Mouse (Mus musculus) midbrain, embryonic 13.5 days (tissue): ENCODE results near the gene Ppil1. TPM values are rescaled to one million over a fixed set of nuclear protein-coding genes. Genes with fewer than 3 reads are reported as not detected.

Source experiments
- ATAC-seq: fragments of 200-750 bp; cut with Nextera tagmentation; 2 replicates; pipeline ENCODE4 v1.8.0; 2017; ENCODE audit warnings: mild to moderate bottlenecking, moderate TSS enrichment, moderate library complexity
- H3K27ac ChIP-seq: fragments of 300-500 bp; sonication (generic); 2 replicates; pipeline ENCODE4 v1.5.1; 2015; ENCODE audit warnings: inconsistent platforms, mild to moderate bottlenecking, moderate library complexity
- H3K27me3 ChIP-seq: fragments of 300-500 bp; sonication (generic); 2 replicates; pipeline ENCODE4 v1.6.1; 2015; ENCODE audit warnings: mild to moderate bottlenecking, inconsistent platforms
- H3K36me3 ChIP-seq: fragments of 300-500 bp; sonication (generic); 2 replicates; pipeline ENCODE4 v1.6.1; 2015; ENCODE audit warnings: mild to moderate bottlenecking, inconsistent platforms
- H3K4me1 ChIP-seq: fragments of 300-500 bp; sonication (generic); replicated peaks from 2 replicates; pipeline ENCODE4 v1.6.1; 2015; ENCODE audit warnings: inconsistent platforms
- H3K4me2 ChIP-seq: fragments of 300-500 bp; sonication (generic); replicated peaks from 2 replicates; pipeline ENCODE4 v1.6.1; 2015; ENCODE audit warnings: moderate library complexity, mild to moderate bottlenecking, inconsistent platforms
- H3K4me3 ChIP-seq: fragments of 300-500 bp; sonication (generic); replicated peaks from 2 replicates; pipeline ENCODE4 v1.5.1; 2015; ENCODE audit warnings: mild to moderate bottlenecking, inconsistent platforms
- H3K9ac ChIP-seq: fragments of 300-500 bp; sonication (generic); replicated peaks from 2 replicates; pipeline ENCODE4 v1.6.1; 2015; ENCODE audit warnings: mild to moderate bottlenecking, inconsistent platforms
- H3K9me3 ChIP-seq: fragments of 300-500 bp; sonication (generic); 2 replicates; pipeline ENCODE4 v1.6.1; 2016; ENCODE audit warnings: mild to moderate bottlenecking, inconsistent platforms
- WGBS: fragments of 180-500 bp; shearing (Covaris S2); methylation state at CpG from one replicate; pipeline ENCODE4 v1.1.7; 2015; 5-methylcytosine and 5-hydroxymethylcytosine counted together
- polyA plus RNA-seq: library from polyadenylated mRNA; unstranded; fragments of >200 nt; fragmentation: Nextera tagmentation; extraction: Ambion mirVana; gene quantifications from 2 replicates; pipeline ENCODE4 v1.2.1, GENCODE M21; 2015

Ppil1 gene
- polyA plus RNA-seq, 1 experiment from 2014 or later = 128 TPM

DNA sequence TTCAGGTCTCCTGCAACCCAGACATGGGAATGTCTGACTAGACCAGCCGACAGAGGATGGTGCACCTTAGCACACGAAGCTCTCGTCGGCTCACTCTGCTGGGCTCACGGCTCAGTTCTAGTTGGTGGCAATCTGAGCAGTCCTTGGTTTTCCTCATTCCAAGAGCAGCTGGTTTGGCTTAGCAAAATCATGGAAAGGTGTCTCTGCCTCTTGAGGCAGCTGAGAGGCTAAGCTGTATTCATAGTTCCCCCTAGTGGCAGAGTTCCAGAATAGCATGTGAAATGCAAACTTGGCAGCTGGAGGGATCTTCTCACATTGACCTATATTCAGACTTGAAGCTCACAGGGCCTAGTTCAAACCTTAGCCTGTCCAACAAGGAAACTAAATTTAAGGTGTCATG lies 17.4 kb downstream of the Ppil1 start:
- Histone ChIP-seq H3K27me3 (no peaks in the 10 kb centered on the region), H3K4me3 (no peak overlapping the region), H3K9ac (no peak overlapping the region), H3K27ac (0 out of 2 replicates have a peak overlapping the region, but pooled peaks have one; percentile 84), H3K36me3 (peaks cover 29% of the 10 kb centered on the region), H3K9me3 (no peaks in the 10 kb centered on the region), H3K4me1 (peaks cover 46% of the 10 kb centered on the region), H3K4me2 (no peak overlapping the region)
- ATAC-seq = peak; percentile 37
- 23% methylated on average over 5 of the region's 5 CpGs for WGBS

DNA sequence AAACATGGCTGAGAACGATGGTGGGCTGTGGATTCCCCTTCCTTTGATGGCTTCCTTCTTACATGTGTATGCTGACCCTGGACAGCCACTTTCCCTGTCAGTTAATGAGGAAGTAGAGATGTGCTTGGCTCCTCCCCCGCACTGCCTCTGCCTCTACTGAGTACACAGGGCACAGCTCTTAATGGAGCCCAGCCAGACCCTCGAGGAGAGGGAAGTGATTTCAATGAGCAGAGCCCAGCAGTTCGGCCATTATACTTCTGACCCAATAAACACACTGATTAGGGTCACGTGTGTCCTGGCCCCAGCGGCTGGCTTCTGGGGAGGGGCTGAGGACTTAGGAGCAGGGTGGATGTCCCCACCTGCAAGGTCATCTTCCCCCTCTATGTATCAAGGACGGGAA lies 18.3 kb downstream of the Ppil1 start:
- Histone ChIP-seq H3K36me3 (peaks cover 20% of the 10 kb centered on the region), H3K9ac (0 out of 2 replicates have a peak overlapping the region, but pooled peaks have one; percentile 40), H3K9me3 (no peaks in the 10 kb centered on the region), H3K4me3 (no peak overlapping the region), H3K27me3 (no peaks in the 10 kb centered on the region), H3K4me1 (peaks cover 45% of the 10 kb centered on the region), H3K27ac (peak overlapping the region; percentile 84), H3K4me2 (no peak overlapping the region)
- WGBS = 26% methylated on average over 7 of the region's 7 CpGs
- ATAC-seq = 0 out of 2 replicates have a peak, but pooled peaks have one; percentile 19

DNA sequence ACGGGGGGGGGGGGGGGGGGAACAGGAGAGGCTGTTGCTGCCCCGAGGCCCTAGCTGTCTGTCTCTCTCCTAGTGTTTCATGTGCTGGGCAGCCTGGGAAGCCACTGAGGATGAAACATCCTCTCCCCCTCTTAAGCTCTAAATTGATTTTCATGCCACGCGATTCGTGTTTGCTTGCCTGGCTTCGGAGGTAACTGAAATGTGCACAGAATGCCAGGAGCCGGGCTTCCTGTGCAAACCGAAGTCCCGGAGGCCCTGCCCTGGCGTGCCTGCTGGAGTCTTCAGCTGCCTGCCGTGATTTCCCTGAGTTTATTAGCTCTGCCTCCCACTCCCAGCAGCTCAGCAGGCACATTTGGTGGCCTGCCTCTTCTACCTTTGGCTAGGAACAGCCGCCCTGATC lies 19.1 kb downstream of the Ppil1 start:
- H3K27ac ChIP-seq = peak overlapping the region; percentile 84
- no peaks in the 10 kb centered on the region for H3K9me3 ChIP-seq
- no peaks in the 10 kb centered on the region; the same call in 1 of the 2 replicates for H3K27me3 ChIP-seq
- peak; percentile 28 for ATAC-seq
- WGBS = 15% methylated on average over 11 of the region's 12 CpGs
- H3K36me3 ChIP-seq = peaks cover 12% of the 10 kb centered on the region
- H3K4me1 ChIP-seq = peaks cover 45% of the 10 kb centered on the region
- H3K4me3 ChIP-seq = no peak overlapping the region
- peak overlapping the region; percentile 11; the same call in 1 of the 2 replicates for H3K4me2 ChIP-seq
- peak overlapping the region; percentile 40; the same call in 1 of the 2 replicates for H3K9ac ChIP-seq

GRCm38 (mm10) chr17:29238421-29238945 lies 25.5 kb downstream of the Ppil1 start:
- Histone ChIP-seq H3K4me1 (peaks cover 43% of the 10 kb centered on the region), H3K27me3 (peaks cover 30% of the 10 kb centered on the region), H3K36me3 (no peaks in the 10 kb centered on the region), H3K4me2 (peak overlapping the region; percentile 99), H3K9ac (peak overlapping the region; percentile 73), H3K4me3 (peak overlapping the region; percentile 61), H3K9me3 (no peaks in the 10 kb centered on the region), H3K27ac (peak overlapping the region; percentile 26; the same call in 1 of the 2 replicates)
- peak; percentile 38 for ATAC-seq
- 2% methylated on average over 23 of the region's 23 CpGs for WGBS

- H3K9me3 ChIP-seq = no peaks in the 10 kb centered on the region
- peaks cover 32% of the 10 kb centered on the region for H3K27me3 ChIP-seq
- peaks cover 39% of the 10 kb centered on the region for H3K4me1 ChIP-seq
- peak; percentile 74 for ATAC-seq
- WGBS = 1% methylated on average over 66 of the region's 73 CpGs
- no peaks in the 10 kb centered on the region for H3K36me3 ChIP-seq
- H3K9ac ChIP-seq = peak within 1 kb of the TSS; percentile 73
- peak within 1 kb of the TSS; percentile 99 for H3K4me2 ChIP-seq
- peak within 1 kb of the TSS; percentile 61 for H3K4me3 ChIP-seq
- peak within 1 kb of the TSS; percentile 26; the same call in 1 of the 2 replicates for H3K27ac ChIP-seq
Observed at GRCm38 (mm10) chr17:29237772-29238420, 26.1 kb downstream of the Ppil1 start, which contains the start of gene Cpne5. Gene Cpne5 (minus strand): TSS chr17:29238167.

DNA sequence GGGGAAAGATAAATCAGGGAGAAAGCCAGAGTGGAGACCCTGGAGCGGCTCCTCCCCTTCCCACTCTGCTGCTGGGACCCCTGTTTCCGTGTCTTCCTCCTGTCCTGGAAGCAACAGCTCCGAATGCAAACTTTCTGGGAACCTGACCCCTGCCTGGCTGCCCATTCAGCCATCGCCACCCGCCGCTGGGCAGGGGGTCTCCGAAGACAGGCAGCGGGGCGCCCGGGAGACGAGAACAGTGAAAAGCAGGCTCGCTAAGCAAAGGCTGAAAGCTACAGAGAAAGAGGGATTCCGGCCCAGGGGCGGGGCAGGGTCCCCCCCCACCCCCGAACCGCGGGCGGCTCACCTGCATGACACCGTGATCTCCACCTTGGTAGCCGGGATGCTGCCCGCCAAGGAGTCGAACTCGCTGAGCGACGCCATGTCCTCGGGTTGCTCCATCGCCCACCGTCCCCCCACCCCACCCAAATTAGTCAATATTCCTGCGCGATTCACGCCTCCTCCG lies 26.7 kb downstream of the Ppil1 start:
- Histone ChIP-seq H3K27ac (peak overlapping the region; percentile 11; the same call in 1 of the 2 replicates), H3K4me3 (peak overlapping the region; percentile 61), H3K9ac (peak overlapping the region; percentile 73), H3K4me2 (peak overlapping the region; percentile 99), H3K9me3 (no peaks in the 10 kb centered on the region), H3K4me1 (peaks cover 38% of the 10 kb centered on the region), H3K36me3 (no peaks in the 10 kb centered on the region), H3K27me3 (peaks cover 32% of the 10 kb centered on the region)
- WGBS = 0% methylated on average over 28 of the region's 32 CpGs
- no peak for ATAC-seq

GRCm38 (mm10) chr17:29236111-29236510 lies 27.9 kb downstream of the Ppil1 start:
- ATAC-seq = no peak
- H3K9ac ChIP-seq = no peak overlapping the region
- no peaks in the 10 kb centered on the region for H3K36me3 ChIP-seq
- peaks cover 36% of the 10 kb centered on the region for H3K4me1 ChIP-seq
- H3K9me3 ChIP-seq = no peaks in the 10 kb centered on the region
- H3K27ac ChIP-seq = no peak overlapping the region
- peak overlapping the region; percentile 99; the same call in 1 of the 2 replicates for H3K4me2 ChIP-seq
- no peak overlapping the region for H3K4me3 ChIP-seq
- 74% methylated on average over 7 of the region's 7 CpGs for WGBS
- peaks cover 32% of the 10 kb centered on the region for H3K27me3 ChIP-seq

- Histone ChIP-seq H3K4me3 (no peak overlapping the region), H3K9me3 (no peaks in the 10 kb centered on the region), H3K36me3 (no peaks in the 10 kb centered on the region), H3K27ac (no peak overlapping the region), H3K4me1 (peaks cover 14% of the 10 kb centered on the region; the same call in 1 of the 2 replicates), H3K4me2 (no peak overlapping the region), H3K27me3 (peaks cover 14% of the 10 kb centered on the region), H3K9ac (no peak overlapping the region)
- ATAC-seq = no peak
- WGBS = 82% methylated on average over 10 of the region's 10 CpGs
Observed at GRCm38 (mm10) chr17:29231109-29231508, 32.9 kb downstream of the Ppil1 start.

GRCm38 (mm10) chr17:29220631-29221030 lies 43.4 kb downstream of the Ppil1 start:
- Histone ChIP-seq H3K36me3 (0 out of 2 replicates have a peak, but pooled peaks cover 3% of the 10 kb centered on the region), H3K9me3 (no peaks in the 10 kb centered on the region), H3K4me2 (no peak overlapping the region), H3K4me1 (peaks cover 23% of the 10 kb centered on the region), H3K27me3 (no peaks in the 10 kb centered on the region), H3K9ac (no peak overlapping the region), H3K4me3 (no peak overlapping the region), H3K27ac (0 out of 2 replicates have a peak overlapping the region, but pooled peaks have one; percentile 39)
- ATAC-seq = no peak; the same call in 1 of the 2 replicates
- 39% methylated on average over 14 of the region's 14 CpGs for WGBS

- no peaks in the 10 kb centered on the region for H3K36me3 ChIP-seq
- WGBS = 83% methylated on average over 5 of the region's 5 CpGs
- H3K27ac ChIP-seq = no peak overlapping the region
- peaks cover 49% of the 10 kb centered on the region for H3K4me1 ChIP-seq
- ATAC-seq = no peak
- H3K27me3 ChIP-seq = no peaks in the 10 kb centered on the region
- no peak overlapping the region for H3K9ac ChIP-seq
- no peaks in the 10 kb centered on the region for H3K9me3 ChIP-seq
- no peak overlapping the region for H3K4me3 ChIP-seq
- H3K4me2 ChIP-seq = no peak overlapping the region
Observed at GRCm38 (mm10) chr17:29218017-29218416, 46.0 kb downstream of the Ppil1 start.

DNA sequence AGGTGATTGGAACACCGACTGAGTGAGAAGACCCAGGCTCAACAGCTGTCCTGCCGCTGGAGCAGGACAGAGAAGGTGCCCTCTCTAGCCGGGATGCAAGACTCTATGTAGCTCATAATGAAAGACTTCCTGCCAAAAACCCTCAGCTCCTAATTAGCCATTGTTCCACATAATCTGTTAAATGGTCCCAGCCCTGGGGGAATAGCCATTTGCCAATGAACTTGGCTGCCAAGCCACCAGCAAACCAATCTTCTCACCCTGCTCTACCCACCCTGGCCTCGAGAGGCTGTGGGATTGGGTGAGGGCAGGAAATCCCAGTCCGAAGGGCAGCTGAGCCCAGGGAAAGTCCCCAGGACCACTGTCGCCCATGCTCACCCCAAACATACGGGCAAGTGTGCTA lies 47.9 kb downstream of the Ppil1 start:
- H3K4me3 ChIP-seq = no peak overlapping the region
- no peaks in the 10 kb centered on the region for H3K9me3 ChIP-seq
- no peak for ATAC-seq
- no peak overlapping the region for H3K27ac ChIP-seq
- no peaks in the 10 kb centered on the region for H3K36me3 ChIP-seq
- no peak overlapping the region for H3K9ac ChIP-seq
- H3K4me2 ChIP-seq = no peak overlapping the region
- no peaks in the 10 kb centered on the region for H3K27me3 ChIP-seq
- WGBS = 62% methylated on average over 7 of the region's 7 CpGs
- peaks cover 57% of the 10 kb centered on the region for H3K4me1 ChIP-seq

- peak overlapping the region; percentile 44 for H3K4me2 ChIP-seq
- H3K9ac ChIP-seq = no peak overlapping the region
- no peak overlapping the region for H3K4me3 ChIP-seq
- peak; percentile 55 for ATAC-seq
- H3K27me3 ChIP-seq = no peaks in the 10 kb centered on the region
- H3K9me3 ChIP-seq = no peaks in the 10 kb centered on the region
- H3K4me1 ChIP-seq = peaks cover 50% of the 10 kb centered on the region
- H3K27ac ChIP-seq = peak overlapping the region; percentile 79
- WGBS = 6% methylated on average over 10 of the region's 10 CpGs
- H3K36me3 ChIP-seq = no peaks in the 10 kb centered on the region
Observed at GRCm38 (mm10) chr17:29214655-29215054, 49.3 kb downstream of the Ppil1 start.
